Mouse (Mus musculus): ENCODE data around the gene Gabrr1.

- TF ChIP-seq POLR2A (IDR thresholded peaks at IDR 0.05; ENCODE audit: borderline replicate concordance, control insufficient read depth, low read depth, low read length) (no peak), CTCF (IDR thresholded peaks at IDR 0.05; ENCODE audit: control insufficient read depth, insufficient read depth, low read length) (no peak)
Observed at GRCm38 (mm10) chr4:33099118-33099694, 33.1 kb upstream of the Gabrr1 start.

All from bone marrow, adult 2 months (tissue).